Mouse (Mus musculus): ENCODE data around the gene Nelfb. TPM values are rescaled to one million over a fixed set of nuclear protein-coding genes. Genes with fewer than 3 reads are reported as not detected.

The Nelfb gene
- polyA plus RNA-seq, 1 experiment from 2014 or later = 126 TPM

- no peak overlapping the region for H3K4me2 ChIP-seq
- H3K27me3 ChIP-seq (replicated peaks) = no peaks in the 10 kb centered on the region
- H3K4me3 ChIP-seq = no peak overlapping the region
- H3K4me1 ChIP-seq = peaks cover 16% of the 10 kb centered on the region
- no peaks in the 10 kb centered on the region for H3K36me3 ChIP-seq (replicated peaks)
- no peak overlapping the region for H3K9ac ChIP-seq
- ATAC-seq (replicated peaks) = no peak
- no peaks in the 10 kb centered on the region for H3K9me3 ChIP-seq
- H3K27ac ChIP-seq = no peak overlapping the region
- WGBS = 11% methylated on average over 5 of the region's 5 CpGs
Observed at GRCm38 (mm10) chr2:25169778-25170177, 41.5 kb downstream of the Nelfb start.

- Histone ChIP-seq H3K9me3 (no peaks in the 10 kb centered on the region), H3K36me3 (replicated peaks) (no peaks in the 10 kb centered on the region), H3K4me3 (peak overlapping the region; percentile 56), H3K27me3 (replicated peaks) (no peaks in the 10 kb centered on the region), H3K9ac (peak overlapping the region; percentile 47), H3K4me2 (peak overlapping the region; percentile 97), H3K27ac (peak overlapping the region; percentile 36), H3K4me1 (peaks cover 19% of the 10 kb centered on the region)
- ATAC-seq (replicated peaks) = peak; percentile 28; the same call in 1 of the 2 replicates
- 13% methylated on average over 2 of the region's 2 CpGs for WGBS
Observed at GRCm38 (mm10) chr2:25168665-25168978, 42.7 kb downstream of the Nelfb start.

- Histone ChIP-seq H3K9me3 (no peaks in the 10 kb centered on the region), H3K27me3 (replicated peaks) (no peaks in the 10 kb centered on the region), H3K4me2 (peak overlapping the region; percentile 97), H3K4me3 (peak overlapping the region; percentile 56), H3K9ac (peak overlapping the region; percentile 47), H3K27ac (peak overlapping the region; percentile 36), H3K36me3 (replicated peaks) (no peaks in the 10 kb centered on the region), H3K4me1 (peaks cover 24% of the 10 kb centered on the region)
- ATAC-seq (replicated peaks) = peak; percentile 76
- under 1% methylated on average over 33 of the region's 41 CpGs for WGBS
Observed at GRCm38 (mm10) chr2:25167919-25168664, 43.2 kb downstream of the Nelfb start.

GRCm38 (mm10) chr2:25167481-25167880 lies 43.8 kb downstream of the Nelfb start:
- peaks cover 24% of the 10 kb centered on the region for H3K4me1 ChIP-seq
- peak; percentile 34 for ATAC-seq (replicated peaks)
- WGBS = 16% methylated on average over 4 of the region's 4 CpGs

GRCm38 (mm10) chr2:25157655-25158054 lies 53.6 kb downstream of the Nelfb start:
- no peak for ATAC-seq (replicated peaks)
- 37% methylated on average over 2 of the region's 2 CpGs for WGBS
- Histone ChIP-seq H3K9ac (no peak overlapping the region), H3K4me3 (no peak overlapping the region), H3K27ac (no peak overlapping the region), H3K27me3 (replicated peaks) (no peaks in the 10 kb centered on the region), H3K36me3 (replicated peaks) (no peaks in the 10 kb centered on the region), H3K9me3 (no peaks in the 10 kb centered on the region), H3K4me1 (no peaks in the 10 kb centered on the region), H3K4me2 (no peak overlapping the region)

More at GRCm38 (mm10) chr2:25167481-25167880, 43.8 kb downstream of the Nelfb start:
- peak overlapping the region; percentile 97 for H3K4me2 ChIP-seq
- H3K27ac ChIP-seq = peak overlapping the region; percentile 36
- no peaks in the 10 kb centered on the region for H3K9me3 ChIP-seq
- peak overlapping the region; percentile 56 for H3K4me3 ChIP-seq
- H3K9ac ChIP-seq = peak overlapping the region; percentile 47
- no peaks in the 10 kb centered on the region for H3K36me3 ChIP-seq (replicated peaks)
- H3K27me3 ChIP-seq (replicated peaks) = no peaks in the 10 kb centered on the region

GRCm38 (mm10) chr2:25156990-25157389 lies 54.3 kb downstream of the Nelfb start:
- no peak overlapping the region for H3K9ac ChIP-seq
- H3K27me3 ChIP-seq (replicated peaks) = no peaks in the 10 kb centered on the region
- no peak overlapping the region for H3K27ac ChIP-seq
- no peaks in the 10 kb centered on the region for H3K9me3 ChIP-seq
- no peak overlapping the region for H3K4me3 ChIP-seq
- H3K4me2 ChIP-seq = no peak overlapping the region
- no peak for ATAC-seq (replicated peaks)
- no peaks in the 10 kb centered on the region for H3K36me3 ChIP-seq (replicated peaks)
- H3K4me1 ChIP-seq = no peaks in the 10 kb centered on the region
- WGBS = 39% methylated on average over 2 of the region's 2 CpGs

GRCm38 (mm10) chr2:25156177-25156576 lies 55.1 kb downstream of the Nelfb start:
- Histone ChIP-seq H3K27ac (no peak overlapping the region), H3K27me3 (replicated peaks) (no peaks in the 10 kb centered on the region), H3K4me2 (no peak overlapping the region), H3K4me3 (no peak overlapping the region), H3K36me3 (replicated peaks) (no peaks in the 10 kb centered on the region), H3K9me3 (no peaks in the 10 kb centered on the region), H3K9ac (no peak overlapping the region), H3K4me1 (no peaks in the 10 kb centered on the region)
- no peak for ATAC-seq (replicated peaks)
- WGBS = 89% methylated on average over 3 of the region's 3 CpGs

GRCm38 (mm10) chr2:25151280-25151956 lies 59.9 kb downstream of the Nelfb start:
- no peaks in the 10 kb centered on the region for H3K27me3 ChIP-seq (replicated peaks)
- H3K4me2 ChIP-seq = no peak overlapping the region
- H3K9ac ChIP-seq = no peak overlapping the region
- H3K36me3 ChIP-seq (replicated peaks) = no peaks in the 10 kb centered on the region
- no peaks in the 10 kb centered on the region for H3K4me1 ChIP-seq
- no peak for ATAC-seq (replicated peaks)
- H3K9me3 ChIP-seq = no peaks in the 10 kb centered on the region
- no peak overlapping the region for H3K27ac ChIP-seq
- WGBS = 77% methylated on average over 4 of the region's 4 CpGs
- H3K4me3 ChIP-seq = no peak overlapping the region

Other genes with a start within 250 kb of the Nelfb start
- gene Dph7, start 249.1 kb downstream of the Nelfb start, polyA plus RNA-seq (2015; fragmentation: Nextera tagmentation; extraction: Ambion mirVana) = 37.7 and 44.8 TPM in 2 replicates
- gene Mrpl41, start 236.4 kb downstream of the Nelfb start, polyA plus RNA-seq (2015; fragmentation: Nextera tagmentation; extraction: Ambion mirVana) = 139 and 148 TPM in 2 replicates
- 3.3 and 4.5 TPM in 2 replicates for gene Pnpla7, start 235.5 kb downstream of the Nelfb start, polyA plus RNA-seq (2015; fragmentation: Nextera tagmentation; extraction: Ambion mirVana)
- 180 and 188 TPM in 2 replicates for gene Nsmf, start 157.1 kb downstream of the Nelfb start, polyA plus RNA-seq (2015; fragmentation: Nextera tagmentation; extraction: Ambion mirVana)
- gene Entpd8, start 131.2 kb downstream of the Nelfb start, polyA plus RNA-seq (2015; fragmentation: Nextera tagmentation; extraction: Ambion mirVana) = not detected in 2 replicates
- not detected in 2 replicates for gene Noxa1, start 116.3 kb downstream of the Nelfb start, polyA plus RNA-seq (2015; fragmentation: Nextera tagmentation; extraction: Ambion mirVana)
- 15.3 and 18.1 TPM in 2 replicates for gene Nrarp, start 30.7 kb downstream of the Nelfb start, polyA plus RNA-seq (2015; fragmentation: Nextera tagmentation; extraction: Ambion mirVana)
- gene Tor4a, start 14.6 kb downstream of the Nelfb start, polyA plus RNA-seq (2015; fragmentation: Nextera tagmentation; extraction: Ambion mirVana) = 1.9 and 2.0 TPM in 2 replicates
- not detected in 2 replicates for gene Stpg3, start 3.1 kb upstream of the Nelfb start, polyA plus RNA-seq (2015; fragmentation: Nextera tagmentation; extraction: Ambion mirVana)
- 0.43 and 0.78 TPM in 2 replicates for gene Fam166a, start 7.3 kb upstream of the Nelfb start, polyA plus RNA-seq (2015; fragmentation: Nextera tagmentation; extraction: Ambion mirVana)
- gene Tubb4b, start 13.2 kb upstream of the Nelfb start, polyA plus RNA-seq (2015; fragmentation: Nextera tagmentation; extraction: Ambion mirVana) = 364 and 396 TPM in 2 replicates
- gene Slc34a3, start 22.9 kb upstream of the Nelfb start, polyA plus RNA-seq (2015; fragmentation: Nextera tagmentation; extraction: Ambion mirVana) = not detected in 2 replicates
- gene Rnf224, start 25.3 kb upstream of the Nelfb start, polyA plus RNA-seq (2015; fragmentation: Nextera tagmentation; extraction: Ambion mirVana) = not detected in 2 replicates
- gene Rnf208, start 30.8 kb upstream of the Nelfb start, polyA plus RNA-seq (2015; fragmentation: Nextera tagmentation; extraction: Ambion mirVana) = 148 and 150 TPM in 2 replicates
- 0.26 and 0.46 TPM in 2 replicates for gene Cysrt1, start 31.0 kb upstream of the Nelfb start, polyA plus RNA-seq (2015; fragmentation: Nextera tagmentation; extraction: Ambion mirVana)
- gene AL732309.1, start 35.4 kb upstream of the Nelfb start, polyA plus RNA-seq (2015; fragmentation: Nextera tagmentation; extraction: Ambion mirVana) = 6.2 and 8.4 TPM in 2 replicates
- 13.8 and 15.4 TPM in 2 replicates for gene Tmem203, start 44.0 kb upstream of the Nelfb start, polyA plus RNA-seq (2015; fragmentation: Nextera tagmentation; extraction: Ambion mirVana)
- gene Tprn, start 51.1 kb upstream of the Nelfb start, polyA plus RNA-seq (2015; fragmentation: Nextera tagmentation; extraction: Ambion mirVana) = 16.7 and 16.9 TPM in 2 replicates
- 186 and 197 TPM in 2 replicates for gene Ssna1, start 60.9 kb upstream of the Nelfb start, polyA plus RNA-seq (2015; fragmentation: Nextera tagmentation; extraction: Ambion mirVana)
- 153 and 157 TPM in 2 replicates for gene Anapc2, start 61.0 kb upstream of the Nelfb start, polyA plus RNA-seq (2015; fragmentation: Nextera tagmentation; extraction: Ambion mirVana)
- not detected in 2 replicates for gene Tmem210, start 76.7 kb upstream of the Nelfb start, polyA plus RNA-seq (2015; fragmentation: Nextera tagmentation; extraction: Ambion mirVana)
- gene Lrrc26, start 78.4 kb upstream of the Nelfb start, polyA plus RNA-seq (2015; fragmentation: Nextera tagmentation; extraction: Ambion mirVana) = 0.14 and 0.23 TPM in 2 replicates
- gene Grin1, start 107.7 kb upstream of the Nelfb start, polyA plus RNA-seq (2015; fragmentation: Nextera tagmentation; extraction: Ambion mirVana) = 49.1 and 51.5 TPM in 2 replicates
- 44.3 and 50.3 TPM in 2 replicates for gene Man1b1, start 120.8 kb upstream of the Nelfb start, polyA plus RNA-seq (2015; fragmentation: Nextera tagmentation; extraction: Ambion mirVana)
- 23.8 and 25.8 TPM in 2 replicates for gene Dpp7, start 144.9 kb upstream of the Nelfb start, polyA plus RNA-seq (2015; fragmentation: Nextera tagmentation; extraction: Ambion mirVana)
- 5.6 and 5.9 TPM in 2 replicates for gene Uap1l1, start 154.2 kb upstream of the Nelfb start, polyA plus RNA-seq (2015; fragmentation: Nextera tagmentation; extraction: Ambion mirVana)
- gene Sapcd2, start 160.8 kb upstream of the Nelfb start, polyA plus RNA-seq (2015; fragmentation: Nextera tagmentation; extraction: Ambion mirVana) = 11.1 and 14.7 TPM in 2 replicates
- 2.7 and 3.3 TPM in 2 replicates for gene Entpd2, start 184.4 kb upstream of the Nelfb start, polyA plus RNA-seq (2015; fragmentation: Nextera tagmentation; extraction: Ambion mirVana)
- 498 and 520 TPM in 2 replicates for gene Npdc1, start 187.9 kb upstream of the Nelfb start, polyA plus RNA-seq (2015; fragmentation: Nextera tagmentation; extraction: Ambion mirVana)
- gene Fut7, start 211.8 kb upstream of the Nelfb start, polyA plus RNA-seq (2015; fragmentation: Nextera tagmentation; extraction: Ambion mirVana) = 0.17 and 0.41 TPM in 2 replicates
- 16.4 and 17.6 TPM in 2 replicates for gene Abca2, start 217.2 kb upstream of the Nelfb start, polyA plus RNA-seq (2015; fragmentation: Nextera tagmentation; extraction: Ambion mirVana)
- 3.3 and 3.9 TPM in 2 replicates for gene Clic3, start 245.3 kb upstream of the Nelfb start, polyA plus RNA-seq (2015; fragmentation: Nextera tagmentation; extraction: Ambion mirVana)
- gene Paxx, start 249.6 kb upstream of the Nelfb start, polyA plus RNA-seq (2015; fragmentation: Nextera tagmentation; extraction: Ambion mirVana) = 119 and 128 TPM in 2 replicates